Mouse (Mus musculus) liver, adult 2 months (tissue): Measurements from ENCODE around the gene Nap1l5. TPM values are rescaled to one million over a fixed set of nuclear protein-coding genes. Genes with fewer than 3 reads are reported as not detected.

Experiments
- DNase-seq: peaks from one replicate; pipeline ENCODE4 v3.0.0-alpha.2; 2011; ENCODE audit warnings: low read depth, low spot score; ENCODE audit errors: extremely low read depth
- H3K27ac ChIP-seq: fragments of 200-500 bp; replicated peaks from 2 replicates; pipeline ENCODE4 v1.5.1; 2012; ENCODE audit warnings: low read depth, mild to moderate bottlenecking, control low read depth, inconsistent platforms, low read length; ENCODE audit not compliant: insufficient read depth
- H3K27me3 ChIP-seq: fragments of 200-500 bp; 2 replicates; pipeline ENCODE4 v1.6.1; 2012; ENCODE audit warnings: mild to moderate bottlenecking, moderate library complexity, low read length, inconsistent platforms; ENCODE audit not compliant: control insufficient read depth, insufficient read depth
- H3K36me3 ChIP-seq: fragments of 200-500 bp; 2 replicates; pipeline ENCODE4 v1.6.1; 2012; ENCODE audit warnings: low read length, inconsistent platforms; ENCODE audit not compliant: control insufficient read depth, insufficient read depth
- H3K4me1 ChIP-seq: fragments of 200-500 bp; 2 replicates; pipeline ENCODE4 v1.6.1; 2011; ENCODE audit warnings: low read length; ENCODE audit not compliant: control insufficient read depth, insufficient read depth
- H3K4me3 ChIP-seq: fragments of 200-500 bp; 2 replicates; pipeline ENCODE4 v1.5.1; 2011; ENCODE audit warnings: low read depth, mild to moderate bottlenecking, control low read depth, low read length, moderate library complexity; ENCODE audit not compliant: insufficient read depth
- H3K79me2 ChIP-seq: fragments of 200-500 bp; 2 replicates; pipeline ENCODE4 v1.6.1; 2012; ENCODE audit warnings: inconsistent platforms, mild to moderate bottlenecking, low read length, moderate library complexity; ENCODE audit not compliant: control insufficient read depth, insufficient read depth
- H3K9ac ChIP-seq: fragments of 200-500 bp; 2 replicates; pipeline ENCODE4 v1.6.1; 2012; ENCODE audit warnings: low read depth, mild to moderate bottlenecking, control low read depth, inconsistent platforms, low read length
- CTCF ChIP-seq: fragments of 200-500 bp; IDR thresholded peaks from 2 replicates; pipeline ENCODE4 v1.5.1; 2011; ENCODE audit warnings: low read depth, low read length, control low read depth
- POLR2A ChIP-seq: fragments of 200-500 bp; IDR thresholded peaks from 2 replicates; pipeline ENCODE4 v1.6.1; 2011; ENCODE audit warnings: low read length, control low read depth; ENCODE audit not compliant: insufficient read depth; ENCODE audit errors: extremely low read depth
- WGBS: fragments of 180-500 bp; shearing (Covaris S2); methylation state at CpG from one replicate; pipeline ENCODE4 v1.1.7; 2018; 5-methylcytosine and 5-hydroxymethylcytosine counted together
- polyA plus RNA-seq: library from polyadenylated mRNA; depleted of rRNA; stranded (reverse); fragments of >200 nt; gene quantifications from 2 replicates; pipeline ENCODE4 v1.2.3, GENCODE M21; 2012; rRNA removed
- total RNA-seq: library from RNA; depleted of rRNA; stranded (reverse); fragments of >200 nt; gene quantifications from 2 replicates; pipeline ENCODE4 v1.2.3, GENCODE M21; 2014; rRNA removed

The Nap1l5 gene
- total RNA-seq (0.09 and 0.81 TPM in 2 replicates), polyA plus RNA-seq (0.09 TPM in 1 of 2 replicates, not detected in the other)

DNA sequence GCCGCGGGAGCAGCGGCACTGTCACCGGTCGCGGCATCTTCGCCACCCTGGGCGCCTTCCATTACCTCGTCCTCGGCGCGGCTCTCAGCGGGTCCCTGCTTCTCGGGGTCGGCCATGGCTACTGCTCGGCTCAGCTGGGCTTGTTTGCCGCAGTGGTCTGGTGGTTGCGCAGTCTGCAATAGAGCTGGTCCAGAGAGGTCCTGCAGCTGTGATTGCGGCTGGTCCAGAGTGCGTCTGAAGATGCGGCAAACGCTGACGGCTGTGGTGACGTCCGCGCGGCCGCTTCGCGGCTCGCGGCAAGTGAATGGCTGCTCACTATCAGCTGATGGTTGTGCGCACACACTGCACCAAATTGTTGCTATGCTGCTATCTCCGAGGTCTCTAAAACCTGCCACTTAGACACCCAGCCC is at the start of gene Nap1l5:
Gene Nap1l5, minus strand, starts transcription at position 225 of the 410 bp plus-strand sequence.
- no peaks in the 10 kb centered on the region for H3K4me1 ChIP-seq
- 72% methylated on average over 34 of the region's 34 CpGs for WGBS
- no peak for DNase-seq
- no peaks in the 10 kb centered on the region for H3K27me3 ChIP-seq
- no peak within 1 kb of the TSS for H3K9ac ChIP-seq
- peaks cover 2% of the 10 kb centered on the region; the same call in 1 of the 2 replicates for H3K36me3 ChIP-seq
- no peaks in the 10 kb centered on the region for H3K79me2 ChIP-seq
- H3K27ac ChIP-seq = no peak within 1 kb of the TSS
- peak within 1 kb of the TSS; percentile 34; the same call in 1 of the 2 replicates for H3K4me3 ChIP-seq
- no peak for TF ChIP-seq POLR2A
- no peak for TF ChIP-seq CTCF

GRCm38 (mm10) chr6:58951128-58951992 is 44.5 kb upstream of the Nap1l5 start:
- peak overlapping the region; percentile 86 for H3K27ac ChIP-seq

GRCm38 (mm10) chr6:58950410-58950809 is 43.5 kb upstream of the Nap1l5 start:
- Histone ChIP-seq H3K36me3 (peaks cover 30% of the 10 kb centered on the region), H3K4me1 (peaks cover 7% of the 10 kb centered on the region), H3K4me3 (no peak overlapping the region), H3K79me2 (no peaks in the 10 kb centered on the region), H3K27me3 (no peaks in the 10 kb centered on the region), H3K27ac (no peak overlapping the region), H3K9ac (no peak overlapping the region)
- TF ChIP-seq CTCF (no peak), POLR2A (no peak)
- 95% methylated on average over 1 of the region's 1 CpGs for WGBS
- DNase-seq = no peak

More at GRCm38 (mm10) chr6:58951128-58951992, 44.5 kb upstream of the Nap1l5 start:
- Histone ChIP-seq H3K9ac (peak overlapping the region; percentile 3; the same call in 1 of the 2 replicates), H3K36me3 (peaks cover 32% of the 10 kb centered on the region), H3K79me2 (no peaks in the 10 kb centered on the region), H3K27me3 (no peaks in the 10 kb centered on the region), H3K4me3 (no peak overlapping the region), H3K4me1 (peaks cover 7% of the 10 kb centered on the region)
- peak; percentile 98 for DNase-seq
- 13% methylated on average over 2 of the region's 2 CpGs for WGBS
- TF ChIP-seq POLR2A (no peak), CTCF (no peak)

DNA sequence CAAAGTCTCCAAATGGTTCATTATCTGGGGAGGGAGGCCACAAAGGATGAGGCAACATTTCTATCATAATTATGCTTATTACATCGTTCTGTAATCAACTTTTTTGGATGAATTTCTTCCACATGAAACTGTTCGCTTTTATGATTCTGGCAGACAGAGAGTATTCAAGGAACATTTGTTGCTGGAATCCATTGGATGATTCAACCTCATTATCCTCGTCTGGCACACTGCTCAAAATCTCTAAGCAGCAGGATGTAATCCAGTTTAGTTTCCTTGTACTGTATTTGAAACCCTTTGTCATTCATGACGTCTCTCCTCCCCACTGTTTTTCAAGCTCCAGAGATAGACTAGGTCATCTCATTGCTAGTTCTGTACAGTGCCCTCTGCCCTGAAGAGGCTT is 40.0 kb upstream of the Nap1l5 start:
- DNase-seq = no peak
- H3K27me3 ChIP-seq = no peaks in the 10 kb centered on the region
- peaks cover 26% of the 10 kb centered on the region for H3K36me3 ChIP-seq
- 83% methylated on average over 4 of the region's 4 CpGs for WGBS
- no peaks in the 10 kb centered on the region for H3K79me2 ChIP-seq
- no peak overlapping the region for H3K27ac ChIP-seq
- H3K9ac ChIP-seq = no peak overlapping the region
- peaks cover 5% of the 10 kb centered on the region for H3K4me1 ChIP-seq
- TF ChIP-seq CTCF (no peak), POLR2A (no peak)
- no peak overlapping the region for H3K4me3 ChIP-seq

GRCm38 (mm10) chr6:58946246-58946645 is 39.4 kb upstream of the Nap1l5 start:
- no peak overlapping the region for H3K4me3 ChIP-seq
- H3K79me2 ChIP-seq = no peaks in the 10 kb centered on the region
- H3K9ac ChIP-seq = no peak overlapping the region
- H3K27me3 ChIP-seq = no peaks in the 10 kb centered on the region
- no peak for DNase-seq
- TF ChIP-seq POLR2A (no peak), CTCF (no peak)
- 66% methylated on average over 2 of the region's 2 CpGs for WGBS
- H3K27ac ChIP-seq = no peak overlapping the region
- H3K4me1 ChIP-seq = peaks cover 5% of the 10 kb centered on the region; the same call in 1 of the 2 replicates
- peaks cover 26% of the 10 kb centered on the region for H3K36me3 ChIP-seq

- Histone ChIP-seq H3K4me1 (no peaks in the 10 kb centered on the region), H3K27me3 (no peaks in the 10 kb centered on the region), H3K79me2 (no peaks in the 10 kb centered on the region), H3K4me3 (no peak overlapping the region), H3K9ac (no peak overlapping the region), H3K27ac (no peak overlapping the region), H3K36me3 (peaks cover 39% of the 10 kb centered on the region)
- no peak for DNase-seq
- TF ChIP-seq POLR2A (no peak), CTCF (no peak)
- 82% methylated on average over 3 of the region's 3 CpGs for WGBS
These were observed 37.1 kb upstream of the Nap1l5 start for GRCm38 (mm10) chr6:58943958-58944357.
